Mouse (Mus musculus): Measurements from ENCODE around the gene Gimap7.

Gene Gimap7

GRCm38 (mm10) chr6:48696830-48697554 lies 21.4 kb upstream of the Gimap7 start:
- no peak for DNase-seq

GRCm38 (mm10) chr6:48697555-48697930 lies 20.9 kb upstream of the Gimap7 start:
- no peak for DNase-seq

GRCm38 (mm10) chr6:48698066-48698856 lies 20.2 kb upstream of the Gimap7 start:
- no peak for DNase-seq

DNA sequence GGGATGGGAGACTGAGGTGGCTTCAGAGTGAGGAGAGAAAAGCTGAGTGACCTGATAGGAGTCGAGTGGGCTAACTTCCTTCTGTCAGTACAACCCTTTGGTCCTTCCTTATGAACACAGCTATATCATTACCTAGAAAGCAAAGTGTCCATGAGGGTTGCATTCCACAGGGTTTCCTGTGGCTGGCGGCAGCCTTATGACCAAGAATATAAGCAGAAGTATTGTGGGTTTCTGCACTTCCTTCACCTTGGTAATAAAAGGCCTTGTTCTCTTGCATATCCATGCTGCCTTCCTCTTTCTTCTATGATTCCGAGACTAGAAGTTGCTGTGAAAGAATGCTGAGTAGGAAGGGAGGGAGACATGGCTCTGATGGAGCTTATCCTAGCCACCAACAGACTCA lies 19.5 kb upstream of the Gimap7 start:
- DNase-seq: no peak

DNA sequence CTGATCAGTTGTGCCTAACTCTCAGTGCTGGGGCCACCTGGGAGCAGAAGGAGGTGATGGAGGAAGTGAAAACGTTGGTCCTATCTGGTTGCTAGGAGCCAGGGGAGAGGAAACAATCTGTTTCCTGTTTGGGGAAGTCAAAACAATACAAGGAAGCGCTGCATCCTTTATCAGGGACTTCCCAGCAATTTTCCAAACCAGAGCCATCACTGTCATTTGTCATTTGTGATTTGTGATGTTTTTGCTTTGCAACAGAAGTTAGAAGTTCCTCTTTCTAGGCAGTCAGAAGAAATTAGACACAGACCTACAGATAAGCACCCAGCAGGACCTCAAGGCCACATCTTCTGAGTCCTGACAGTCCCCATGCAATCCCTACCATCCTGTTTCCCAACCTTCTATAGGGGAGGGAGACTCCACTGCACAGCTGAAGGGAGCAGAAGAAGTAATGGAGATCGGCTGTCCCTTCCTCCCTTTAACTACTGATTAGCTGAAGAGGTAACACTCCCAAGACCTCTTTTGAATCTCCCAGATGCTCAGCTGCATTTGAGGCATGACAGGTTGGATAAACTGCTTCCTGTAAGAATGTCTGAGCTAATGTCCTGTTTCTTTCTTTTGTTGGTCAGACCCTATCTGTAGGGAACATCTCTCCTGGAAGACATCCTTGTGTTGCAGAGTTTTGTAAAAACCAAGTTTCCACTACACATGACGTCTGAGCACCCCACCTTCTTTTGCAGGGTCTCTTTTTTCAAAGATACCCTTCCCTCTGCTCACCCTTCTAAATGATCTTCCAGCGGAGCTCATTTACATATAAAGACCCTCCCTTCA lies 18.0 kb upstream of the Gimap7 start:
- DNase-seq: peak; percentile 31

GRCm38 (mm10) chr6:48702146-48702545 lies 16.3 kb upstream of the Gimap7 start:
- DNase-seq: no peak

GRCm38 (mm10) chr6:48702601-48703000 lies 15.8 kb upstream of the Gimap7 start:
- no peak for DNase-seq

GRCm38 (mm10) chr6:48704146-48704545 lies 14.3 kb upstream of the Gimap7 start:
- no peak for DNase-seq

DNA sequence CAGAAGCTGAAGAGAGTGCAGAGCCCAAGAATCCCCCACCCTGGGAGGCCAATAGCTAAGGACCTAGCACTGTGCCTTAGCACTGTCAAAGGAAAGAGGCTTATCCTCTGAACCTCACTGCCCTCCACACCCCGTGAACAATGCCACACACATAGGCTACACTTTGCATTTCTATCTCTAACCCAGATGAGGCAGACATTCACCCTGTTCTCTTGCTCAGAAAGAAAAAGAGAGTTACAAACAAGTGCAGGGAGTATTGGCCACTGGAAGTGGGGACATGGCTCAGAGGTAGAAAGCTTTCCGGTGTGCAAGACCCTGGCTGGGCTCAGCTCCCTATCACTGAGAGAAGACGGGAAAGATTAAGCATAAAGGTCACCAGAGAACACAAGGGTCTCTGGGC lies 12.3 kb upstream of the Gimap7 start:
- DNase-seq: peak; percentile 27

- no peak for DNase-seq
Observed at GRCm38 (mm10) chr6:48720326-48720725, 1.9 kb downstream of the Gimap7 start.

- no peak for DNase-seq
Observed at GRCm38 (mm10) chr6:48723468-48723867, 5.0 kb downstream of the Gimap7 start.

DNA sequence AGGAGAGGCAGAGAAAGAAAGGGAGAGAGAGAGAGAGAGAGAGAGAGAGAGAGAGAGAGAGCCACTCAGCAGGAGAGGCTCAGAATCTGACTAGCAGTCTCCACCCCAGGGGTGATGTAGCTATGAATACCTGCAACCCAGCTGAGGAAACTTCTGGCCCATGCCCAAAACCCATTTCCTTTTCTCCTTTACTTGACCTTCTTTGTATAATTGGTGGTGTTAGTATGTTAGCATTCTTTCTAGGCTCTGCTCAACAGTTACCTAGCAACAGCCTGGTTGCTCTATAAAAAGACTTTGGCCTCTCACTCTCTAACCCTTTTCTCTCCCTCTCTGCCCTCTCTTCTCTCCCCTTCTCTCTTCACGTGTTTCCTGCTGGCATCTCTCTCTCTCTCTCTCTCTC lies 7.1 kb downstream of the Gimap7 start:
- DNase-seq: peak; percentile 43

GRCm38 (mm10) chr6:48727761-48728160 lies 9.3 kb downstream of the Gimap7 start:
- DNase-seq: no peak

- peak; percentile 83 for DNase-seq
Observed at GRCm38 (mm10) chr6:48732864-48733304, 14.5 kb downstream of the Gimap7 start.

- no peak for DNase-seq
Observed at GRCm38 (mm10) chr6:48733660-48734059, 15.2 kb downstream of the Gimap7 start.

DNA sequence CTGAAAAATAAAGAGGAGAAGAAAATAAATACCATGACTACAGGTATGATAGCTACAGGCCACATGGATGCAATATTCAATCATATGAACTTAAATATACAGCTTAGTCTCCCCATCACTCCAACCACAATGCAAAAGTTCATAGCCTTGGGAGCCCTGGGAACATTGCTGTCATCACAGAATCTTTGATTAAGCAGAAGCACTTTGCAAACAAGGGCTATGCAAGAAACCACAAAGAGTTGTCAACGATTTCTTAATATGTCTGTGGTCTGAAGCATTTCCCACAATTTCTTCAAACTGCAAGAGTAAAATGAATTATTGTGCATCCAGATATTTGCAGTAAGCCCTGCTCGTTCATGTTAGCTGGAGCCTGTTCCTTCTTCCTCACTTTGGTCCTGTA lies 18.6 kb downstream of the Gimap7 start:
- no peak for DNase-seq

DNA sequence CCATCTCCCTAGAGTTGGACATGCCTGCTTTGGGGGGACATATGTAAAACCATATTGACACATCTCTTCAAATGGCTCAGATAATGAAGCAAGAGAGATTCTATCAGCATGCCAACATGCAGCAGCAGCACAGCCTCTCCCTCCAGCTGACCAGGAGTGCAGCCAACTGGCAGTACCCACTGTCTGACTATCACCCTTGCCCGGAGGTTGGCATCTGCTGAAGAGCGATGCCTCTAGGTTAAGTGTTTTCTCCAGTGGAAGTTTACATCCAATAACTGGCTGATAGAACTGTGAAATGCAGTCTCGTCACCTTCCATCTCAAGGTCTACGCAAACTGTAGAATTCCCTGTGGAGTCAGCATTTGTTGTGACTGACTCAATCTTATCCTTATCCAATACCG lies 19.3 kb downstream of the Gimap7 start:
- DNase-seq: no peak

- DNase-seq: peak; percentile 83
Observed at GRCm38 (mm10) chr6:48738961-48739779, 20.7 kb downstream of the Gimap7 start, which contains the start of gene Gimap1. Gimap1 (plus strand) TSS chr6:48739054.

DNA sequence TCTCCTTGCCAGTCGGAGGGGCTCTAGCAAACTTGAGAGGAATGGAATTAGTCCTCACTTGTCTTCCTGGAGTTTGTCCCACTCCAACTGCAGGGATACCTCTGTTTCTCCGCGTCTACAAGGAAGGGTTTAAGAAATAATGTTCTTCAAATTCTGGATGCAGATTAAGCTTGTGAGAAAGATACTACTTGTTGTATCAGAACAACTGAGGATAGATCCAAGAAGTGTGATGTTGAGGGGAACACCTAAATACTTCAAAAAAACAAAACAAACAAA lies 21.3 kb downstream of the Gimap7 start:
- no peak for DNase-seq

GRCm38 (mm10) chr6:48740501-48741169 lies 22.2 kb downstream of the Gimap7 start:
- no peak for DNase-seq

DNA sequence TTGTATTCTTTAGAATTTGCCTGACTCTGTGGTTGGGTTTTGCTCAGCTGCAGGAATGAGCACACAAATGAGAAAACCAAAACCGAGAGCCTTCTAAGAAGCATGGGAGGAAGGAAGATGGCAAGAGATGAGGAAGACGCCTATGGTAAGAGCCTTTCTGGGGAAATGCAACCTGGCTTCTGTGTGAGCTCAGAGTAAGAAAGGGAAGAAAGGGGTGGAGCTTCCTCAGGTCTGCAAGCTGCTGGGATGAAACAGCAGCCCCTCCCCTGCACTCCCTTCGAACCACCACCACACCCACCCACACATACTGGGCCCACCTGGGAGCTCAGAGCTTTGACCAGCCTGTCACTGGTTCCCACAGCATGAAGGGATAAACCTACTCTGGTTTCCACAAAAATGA lies 22.9 kb downstream of the Gimap7 start:
- peak; percentile 72 for DNase-seq

GRCm38 (mm10) chr6:48741711-48742206 lies 23.3 kb downstream of the Gimap7 start:
- peak; percentile 54 for DNase-seq
